Mouse (Mus musculus) C2C12 (cell line): ENCODE measurements around the gene Oas1a. TPM values are rescaled to one million over a fixed set of nuclear protein-coding genes. Genes with fewer than 3 reads are reported as not detected.
"Not testable (repeated sequence)": the region's sequence is repeated elsewhere in the genome, so short reads cannot be mapped to it uniquely, and the experiment has no call there.

Source experiments
- H3K27me3 ChIP-seq: one replicate; pipeline ENCODE4 v1.6.1; 2011; ENCODE audit not compliant: control insufficient read depth, insufficient read depth, insufficient read length
- H3K36me3 ChIP-seq: one replicate; pipeline ENCODE4 v1.6.1; 2011; ENCODE audit not compliant: control insufficient read depth, insufficient read depth
- H3K4me3 ChIP-seq: one replicate; pipeline ENCODE4 v1.5.1; 2011; ENCODE audit warnings: mild to moderate bottlenecking, control low read depth; ENCODE audit not compliant: poor library complexity, insufficient read depth, severe bottlenecking
- H3K79me2 ChIP-seq: one replicate; pipeline ENCODE4 v1.6.1; 2011; ENCODE audit not compliant: control insufficient read depth, insufficient read depth
- H3K79me3 ChIP-seq: one replicate; pipeline ENCODE4 v1.6.1; 2011; ENCODE audit warnings: low read depth, control low read depth
- H3ac ChIP-seq: one replicate; pipeline ENCODE3; 2011; ENCODE audit warnings: low read depth; ENCODE audit not compliant: control insufficient read depth, insufficient read length
- CEBPB ChIP-seq: IDR thresholded peaks from one replicate; pipeline ENCODE4 v1.6.1; 2011; ENCODE audit warnings: low read depth, mild to moderate bottlenecking, control low read depth, moderate library complexity
- CTCF ChIP-seq: IDR thresholded peaks from one replicate; pipeline ENCODE4 v1.5.1; 2011; ENCODE audit not compliant: control insufficient read depth, insufficient read depth, insufficient read length
- FOSL1 ChIP-seq: IDR thresholded peaks from one replicate; pipeline ENCODE4 v1.8.0; 2011; ENCODE audit warnings: mild to moderate bottlenecking, low read length; ENCODE audit not compliant: poor library complexity, insufficient read depth, severe bottlenecking
- MAX ChIP-seq: IDR thresholded peaks from one replicate; pipeline ENCODE4 v1.6.1; 2011; ENCODE audit warnings: mild to moderate bottlenecking, control low read depth
- MYOD1 ChIP-seq: IDR thresholded peaks from one replicate; pipeline ENCODE4 v1.6.1; 2011; ENCODE audit warnings: low read depth; ENCODE audit not compliant: control insufficient read depth, insufficient read length
- MYOG ChIP-seq: IDR thresholded peaks from one replicate; pipeline ENCODE4 v1.6.1; 2011; ENCODE audit not compliant: control insufficient read depth, insufficient read length; ENCODE audit errors: extremely low read depth
- USF1 ChIP-seq: IDR thresholded peaks from one replicate; pipeline ENCODE4 v1.6.1; 2011; ENCODE audit warnings: low read depth, mild to moderate bottlenecking, control low read depth, moderate library complexity
- polyA plus RNA-seq: library from polyadenylated mRNA; unstranded; fragments of >200 nt; fragmentation: generic; extraction: Trizol; gene quantifications from one replicate; pipeline ENCODE4 v1.2.1, GENCODE M21; 2012; ENCODE audit warnings: missing spikeins

Gene Oas1a
- polyA plus RNA-seq, 1 experiment: 0.02 TPM

- H3K79me3 ChIP-seq, H3K4me3 ChIP-seq, H3K79me2 ChIP-seq, H3ac ChIP-seq, H3K27me3 ChIP-seq, H3K36me3 ChIP-seq: not testable (repeated sequence)
These were observed 29.9 kb downstream of the Oas1a start for GRCm38 (mm10) chr5:120877407-120877806.

DNA sequence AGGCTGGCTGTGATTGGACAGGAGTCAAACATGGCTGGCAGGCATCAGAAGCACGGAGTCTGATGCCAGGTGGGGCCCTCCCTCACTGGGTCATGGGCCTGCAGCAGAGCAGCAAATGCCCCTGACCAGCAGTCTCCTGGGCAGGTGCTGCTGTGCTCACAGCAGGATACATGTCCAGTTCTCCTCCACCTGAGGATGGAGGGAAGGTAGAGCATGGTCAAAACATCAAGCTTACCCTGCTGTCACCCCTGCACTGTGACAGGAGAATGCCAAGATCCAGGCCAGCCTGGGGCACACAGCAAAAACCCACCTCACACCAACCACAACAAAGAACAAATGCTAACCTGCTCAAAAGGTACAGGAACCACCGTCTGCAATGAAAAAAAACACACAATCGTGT is 30.5 kb downstream of the Oas1a start:
- not testable (repeated sequence) for H3K79me3 ChIP-seq, H3K36me3 ChIP-seq, H3K27me3 ChIP-seq, H3ac ChIP-seq, H3K79me2 ChIP-seq, H3K4me3 ChIP-seq

DNA sequence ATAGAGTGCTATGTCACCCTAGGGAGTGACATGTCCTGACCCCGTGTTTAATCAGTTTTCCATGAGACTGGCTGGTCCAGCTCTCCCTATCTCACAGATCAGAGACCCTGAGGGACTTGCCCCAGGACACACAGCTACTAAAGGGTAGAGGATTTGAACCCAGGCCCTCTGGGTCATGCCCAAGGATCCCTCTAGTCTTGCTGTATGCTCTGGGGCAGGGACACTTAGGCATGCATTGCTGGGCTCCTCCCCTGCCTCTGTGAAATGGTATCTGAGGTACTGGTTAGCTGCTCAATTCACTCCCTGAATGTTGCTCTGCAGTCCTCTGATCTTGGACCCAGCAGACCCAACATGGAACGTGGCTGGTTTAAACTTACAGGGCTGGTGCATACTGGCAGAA is 35.9 kb downstream of the Oas1a start:
- no peak overlapping the region for H3ac ChIP-seq
- no peaks in the 10 kb centered on the region for H3K36me3 ChIP-seq
- H3K27me3 ChIP-seq: no peaks in the 10 kb centered on the region

GRCm38 (mm10) chr5:120870782-120871181 is 36.5 kb downstream of the Oas1a start:
- no peak for TF ChIP-seq MYOG
- no peak for TF ChIP-seq FOSL1

More for the DNA sequence above, 35.9 kb downstream of the Oas1a start:
- H3K79me3 ChIP-seq: no peaks in the 10 kb centered on the region
- no peak overlapping the region for H3K4me3 ChIP-seq
- TF ChIP-seq USF1 (no peak), MYOD1 (no peak), FOSL1 (no peak), MAX (no peak), CEBPB (no peak), CTCF (no peak), MYOG (no peak)
- H3K79me2 ChIP-seq: no peaks in the 10 kb centered on the region

GRCm38 (mm10) chr5:120870081-120870480 is 37.2 kb downstream of the Oas1a start:
- Histone ChIP-seq H3K79me3 (no peaks in the 10 kb centered on the region), H3K79me2 (no peaks in the 10 kb centered on the region), H3ac (no peak overlapping the region), H3K36me3 (no peaks in the 10 kb centered on the region), H3K4me3 (no peak overlapping the region), H3K27me3 (no peaks in the 10 kb centered on the region)
- TF ChIP-seq MYOD1 (no peak), USF1 (no peak), MAX (no peak), MYOG (no peak), CTCF (no peak), CEBPB (no peak), FOSL1 (no peak)

More at GRCm38 (mm10) chr5:120870782-120871181, 36.5 kb downstream of the Oas1a start:
- Histone ChIP-seq H3K27me3 (no peaks in the 10 kb centered on the region), H3K4me3 (no peak overlapping the region), H3K79me2 (no peaks in the 10 kb centered on the region), H3ac (no peak overlapping the region), H3K79me3 (no peaks in the 10 kb centered on the region), H3K36me3 (no peaks in the 10 kb centered on the region)

DNA sequence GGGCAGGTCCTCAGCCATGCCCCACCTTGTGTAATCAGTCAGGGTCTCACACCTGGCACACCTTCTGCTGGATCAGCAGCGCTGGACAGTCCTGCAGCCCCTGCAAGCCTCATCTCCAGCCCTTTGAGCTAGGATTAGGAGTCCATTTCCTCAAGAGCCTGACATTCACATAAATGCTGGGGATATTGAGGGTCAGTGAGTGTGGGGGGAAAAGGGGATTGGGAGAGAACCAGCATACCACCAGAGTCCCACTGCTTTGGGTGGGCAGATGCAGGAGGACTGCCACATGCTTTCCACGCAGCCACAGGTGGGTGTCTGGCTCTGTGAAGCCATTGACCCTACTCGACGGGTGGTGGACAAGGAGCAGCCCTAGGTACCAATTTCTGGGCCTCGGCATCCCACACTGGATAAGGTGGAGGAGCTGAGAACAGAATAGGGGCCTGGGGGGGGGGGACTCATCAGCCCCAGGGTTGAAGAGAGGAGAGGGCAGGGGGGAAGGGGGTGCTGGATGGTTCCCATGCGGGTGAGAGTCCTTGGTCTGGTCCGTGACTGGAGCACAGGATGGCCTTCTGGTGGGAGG is 37.8 kb downstream of the Oas1a start:
- no peak overlapping the region for H3K4me3 ChIP-seq
- no peaks in the 10 kb centered on the region for H3K79me2 ChIP-seq
- no peaks in the 10 kb centered on the region for H3K27me3 ChIP-seq
- H3K79me3 ChIP-seq: no peaks in the 10 kb centered on the region
- H3ac ChIP-seq: no peak overlapping the region
- no peak for TF ChIP-seq CEBPB
- no peak for TF ChIP-seq CTCF
- TF ChIP-seq MAX: no peak
- no peak for TF ChIP-seq FOSL1
- TF ChIP-seq MYOG: no peak
- TF ChIP-seq MYOD1: no peak
- TF ChIP-seq USF1: no peak
- H3K36me3 ChIP-seq: no peaks in the 10 kb centered on the region
